Mouse (Mus musculus): ENCODE data around the gene Camk2d. TPM values are rescaled to one million over a fixed set of nuclear protein-coding genes. Genes with fewer than 3 reads are reported as not detected.
A peak's percentile ranks its signal among the peaks of the same experiment; 100 is the strongest.

Camk2d gene
- total RNA-seq, 1 experiment from 2014 or later, result 66.8 TPM

GRCm38 (mm10) chr3:126746148-126746803 lies 150.2 kb downstream of the Camk2d start:
- ATAC-seq (replicated peaks in 1 of 2; ENCODE audit: insufficient read depth in 1 of 2, low FRiP score in 2 of 2, low TSS enrichment in 1 of 2, low read depth in 1 of 2, poor library complexity in 2 of 2, severe bottlenecking in 2 of 2), result 0 out of 4 replicates have a peak, but pooled peaks of 1 of the 2 experiments have one; percentile 15

GRCm38 (mm10) chr3:126747628-126748027 lies 151.5 kb downstream of the Camk2d start:
- no peak for ATAC-seq (replicated peaks in 1 of 2; ENCODE audit: insufficient read depth in 1 of 2, low FRiP score in 2 of 2, low TSS enrichment in 1 of 2, low read depth in 1 of 2, poor library complexity in 2 of 2, severe bottlenecking in 2 of 2)

GRCm38 (mm10) chr3:126751377-126752098 lies 155.4 kb downstream of the Camk2d start:
- peak; percentile 92 to 95 for ATAC-seq (replicated peaks in 1 of 2; ENCODE audit: insufficient read depth in 1 of 2, low FRiP score in 2 of 2, low TSS enrichment in 1 of 2, low read depth in 1 of 2, poor library complexity in 2 of 2, severe bottlenecking in 2 of 2)

GRCm38 (mm10) chr3:126752978-126753377 lies 156.9 kb downstream of the Camk2d start:
- no peak for ATAC-seq (replicated peaks in 1 of 2; ENCODE audit: insufficient read depth in 1 of 2, low FRiP score in 2 of 2, low TSS enrichment in 1 of 2, low read depth in 1 of 2, poor library complexity in 2 of 2, severe bottlenecking in 2 of 2)

- ATAC-seq (replicated peaks in 1 of 2; ENCODE audit: insufficient read depth in 1 of 2, low FRiP score in 2 of 2, low TSS enrichment in 1 of 2, low read depth in 1 of 2, poor library complexity in 2 of 2, severe bottlenecking in 2 of 2), result peak; percentile 83 to 88
These were observed 162.3 kb downstream of the Camk2d start for GRCm38 (mm10) chr3:126758398-126758797.

- ATAC-seq (replicated peaks in 1 of 2; ENCODE audit: insufficient read depth in 1 of 2, low FRiP score in 2 of 2, low TSS enrichment in 1 of 2, low read depth in 1 of 2, poor library complexity in 2 of 2, severe bottlenecking in 2 of 2), result no peak
These were observed 164.5 kb downstream of the Camk2d start for GRCm38 (mm10) chr3:126760608-126761007.

- no peak for ATAC-seq (replicated peaks in 1 of 2; ENCODE audit: insufficient read depth in 1 of 2, low FRiP score in 2 of 2, low TSS enrichment in 1 of 2, low read depth in 1 of 2, poor library complexity in 2 of 2, severe bottlenecking in 2 of 2)
These were observed 168.6 kb downstream of the Camk2d start for GRCm38 (mm10) chr3:126764745-126765144.

- ATAC-seq (replicated peaks in 1 of 2; ENCODE audit: insufficient read depth in 1 of 2, low FRiP score in 2 of 2, low TSS enrichment in 1 of 2, low read depth in 1 of 2, poor library complexity in 2 of 2, severe bottlenecking in 2 of 2), result peak; percentile 79 to 84
These were observed 174.0 kb downstream of the Camk2d start for GRCm38 (mm10) chr3:126770056-126770455.

GRCm38 (mm10) chr3:126771032-126771431 lies 174.9 kb downstream of the Camk2d start:
- no peak for ATAC-seq (replicated peaks in 1 of 2; ENCODE audit: insufficient read depth in 1 of 2, low FRiP score in 2 of 2, low TSS enrichment in 1 of 2, low read depth in 1 of 2, poor library complexity in 2 of 2, severe bottlenecking in 2 of 2)

GRCm38 (mm10) chr3:126771541-126771940 lies 175.4 kb downstream of the Camk2d start:
- ATAC-seq (replicated peaks in 1 of 2; ENCODE audit: insufficient read depth in 1 of 2, low FRiP score in 2 of 2, low TSS enrichment in 1 of 2, low read depth in 1 of 2, poor library complexity in 2 of 2, severe bottlenecking in 2 of 2), result peak; percentile 93 to 95

GRCm38 (mm10) chr3:126776001-126776400 lies 179.9 kb downstream of the Camk2d start:
- no peak for ATAC-seq (replicated peaks in 1 of 2; ENCODE audit: insufficient read depth in 1 of 2, low FRiP score in 2 of 2, low TSS enrichment in 1 of 2, low read depth in 1 of 2, poor library complexity in 2 of 2, severe bottlenecking in 2 of 2)

- no peak for ATAC-seq (replicated peaks in 1 of 2; ENCODE audit: insufficient read depth in 1 of 2, low FRiP score in 2 of 2, low TSS enrichment in 1 of 2, low read depth in 1 of 2, poor library complexity in 2 of 2, severe bottlenecking in 2 of 2)
These were observed 181.0 kb downstream of the Camk2d start for GRCm38 (mm10) chr3:126777101-126777500.

- ATAC-seq (replicated peaks in 1 of 2; ENCODE audit: insufficient read depth in 1 of 2, low FRiP score in 2 of 2, low TSS enrichment in 1 of 2, low read depth in 1 of 2, poor library complexity in 2 of 2, severe bottlenecking in 2 of 2), result no peak
These were observed 181.8 kb downstream of the Camk2d start for GRCm38 (mm10) chr3:126777879-126778278.

GRCm38 (mm10) chr3:126780014-126780615 lies 184.0 kb downstream of the Camk2d start:
- ATAC-seq (replicated peaks in 1 of 2; ENCODE audit: insufficient read depth in 1 of 2, low FRiP score in 2 of 2, low TSS enrichment in 1 of 2, low read depth in 1 of 2, poor library complexity in 2 of 2, severe bottlenecking in 2 of 2), result no peak

GRCm38 (mm10) chr3:126793035-126793964 lies 197.2 kb downstream of the Camk2d start:
- no peak for ATAC-seq (replicated peaks in 1 of 2; ENCODE audit: insufficient read depth in 1 of 2, low FRiP score in 2 of 2, low TSS enrichment in 1 of 2, low read depth in 1 of 2, poor library complexity in 2 of 2, severe bottlenecking in 2 of 2)

GRCm38 (mm10) chr3:126795904-126796303 lies 199.8 kb downstream of the Camk2d start:
- peak; percentile 42 to 51; a peak in 3 of 4 replicates for ATAC-seq (replicated peaks in 1 of 2; ENCODE audit: insufficient read depth in 1 of 2, low FRiP score in 2 of 2, low TSS enrichment in 1 of 2, low read depth in 1 of 2, poor library complexity in 2 of 2, severe bottlenecking in 2 of 2)

GRCm38 (mm10) chr3:126797025-126797424 lies 200.9 kb downstream of the Camk2d start:
- no peak for ATAC-seq (replicated peaks in 1 of 2; ENCODE audit: insufficient read depth in 1 of 2, low FRiP score in 2 of 2, low TSS enrichment in 1 of 2, low read depth in 1 of 2, poor library complexity in 2 of 2, severe bottlenecking in 2 of 2)
